Mouse (Mus musculus): ENCODE measurements at regions not wholly inside any gene's neighbourhood (a gene's known extent, or its start where the extent isn't known, plus 50 kb on each side); places are given as distances from the start of the nearest gene placed in this dataset.

DNA sequence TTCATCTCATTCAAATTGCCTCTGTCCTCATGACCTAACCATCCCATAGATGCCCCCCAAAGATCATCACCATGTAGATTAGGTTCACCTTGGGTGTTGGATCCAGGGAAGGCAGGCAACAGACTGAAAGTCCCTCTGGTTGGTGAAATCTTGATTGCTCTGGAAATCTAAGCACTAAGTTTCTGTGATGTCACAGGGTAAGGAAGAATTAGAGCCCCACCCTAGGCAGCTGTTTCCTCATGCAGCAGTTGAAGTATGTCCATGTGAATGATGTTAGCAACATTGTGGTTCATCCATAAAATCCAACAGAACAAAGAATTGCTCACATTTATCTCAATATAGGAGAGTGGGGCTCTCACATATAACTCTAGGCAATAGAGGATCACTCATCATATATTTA, 175.5 kb downstream of the Plk2 start:
- Histone ChIP-seq H3K4me1 (replicated peaks) (peaks cover 17% of the 10 kb centered on the region), H3K4me2 (no peak overlapping the region), H3K27me3 (no peaks in the 10 kb centered on the region), H3K9ac (no peak overlapping the region), H3K9me3 (no peaks in the 10 kb centered on the region), H3K27ac (replicated peaks) (no peak overlapping the region), H3K4me3 (no peak overlapping the region), H3K36me3 (no peaks in the 10 kb centered on the region)
- no peak for ATAC-seq (ENCODE audit: low read depth)

DNA sequence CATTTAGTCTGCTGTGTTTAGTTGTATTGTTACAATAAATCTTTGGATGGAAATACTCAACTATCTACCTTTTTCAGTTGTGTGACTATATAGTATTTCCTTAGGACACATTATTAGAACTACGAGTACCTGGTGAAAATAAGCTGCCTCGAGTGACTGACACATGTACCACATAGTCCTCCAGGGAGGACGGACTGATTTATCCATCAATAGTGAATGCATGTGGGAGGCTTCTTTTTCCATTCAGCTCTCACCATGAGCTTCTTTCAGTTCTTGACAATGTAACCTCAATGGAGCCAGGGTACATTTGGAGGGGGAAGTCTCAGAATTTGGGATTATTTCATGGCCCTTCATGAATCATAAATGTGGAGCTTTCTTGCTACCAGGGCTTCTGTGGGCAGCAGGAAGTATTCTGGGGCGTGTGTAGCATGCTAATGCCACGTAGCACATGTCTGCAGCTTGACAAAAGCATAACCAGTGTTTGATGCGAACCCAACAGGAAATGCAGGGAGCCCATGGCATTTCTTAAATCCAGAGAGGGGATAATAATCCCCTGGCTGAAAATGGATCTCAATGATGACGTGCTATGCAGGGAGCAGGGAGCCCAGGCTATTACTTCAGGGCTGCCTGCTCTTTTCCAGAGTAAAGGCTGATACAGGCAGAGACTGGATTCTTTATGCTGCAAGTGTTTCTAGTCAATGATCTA, 178.7 kb downstream of the Plk2 start:
- no peak overlapping the region for H3K4me2 ChIP-seq
- peaks cover 21% of the 10 kb centered on the region for H3K4me1 ChIP-seq (replicated peaks)
- no peak for ATAC-seq (ENCODE audit: low read depth)
- H3K4me3 ChIP-seq = no peak overlapping the region
- no peak overlapping the region for H3K9ac ChIP-seq
- WGBS = 73% methylated on average over 7 of the region's 7 CpGs
- peak overlapping the region; percentile 54 for H3K27ac ChIP-seq (replicated peaks)
- H3K36me3 ChIP-seq = no peaks in the 10 kb centered on the region
- no peaks in the 10 kb centered on the region for H3K27me3 ChIP-seq
- no peaks in the 10 kb centered on the region for H3K9me3 ChIP-seq

DNA sequence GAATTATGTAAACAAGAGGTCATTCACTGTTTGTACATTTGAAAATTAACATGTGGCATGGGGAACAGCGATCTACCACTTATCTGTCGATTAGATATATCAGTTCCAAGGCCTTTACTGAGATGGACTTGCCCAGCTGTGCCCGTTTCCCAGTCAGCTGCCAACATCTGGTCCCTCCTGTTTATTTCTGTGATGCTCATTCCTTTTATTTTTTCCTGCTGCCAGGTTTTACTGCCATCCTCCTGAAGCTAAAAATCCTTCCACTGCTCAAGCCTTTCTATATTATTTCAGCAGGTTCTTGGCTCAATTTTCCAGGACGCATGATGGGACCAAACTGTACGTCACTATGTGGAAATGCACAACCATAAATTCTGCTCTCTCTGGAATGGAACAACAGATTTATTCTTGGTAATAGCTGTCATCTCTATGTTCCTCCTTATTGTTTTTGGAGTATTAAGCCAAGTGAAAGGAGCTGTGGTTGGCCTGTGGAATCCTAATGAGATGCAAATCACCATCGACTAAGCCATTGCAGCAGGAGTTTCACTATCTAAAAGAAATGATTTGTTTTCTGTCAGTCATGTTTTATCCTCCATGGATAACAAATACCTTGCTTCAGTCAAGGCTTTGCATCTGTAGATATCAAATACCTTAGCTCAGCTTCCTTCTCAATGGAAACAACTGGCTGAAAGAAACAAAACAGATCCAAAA, 180.1 kb downstream of the Plk2 start:
- WGBS = 53% methylated on average over 6 of the region's 6 CpGs
- Histone ChIP-seq H3K27ac (replicated peaks) (peak overlapping the region; percentile 62), H3K4me1 (replicated peaks) (peaks cover 21% of the 10 kb centered on the region), H3K9ac (no peak overlapping the region), H3K4me3 (no peak overlapping the region), H3K9me3 (no peaks in the 10 kb centered on the region), H3K36me3 (no peaks in the 10 kb centered on the region), H3K27me3 (no peaks in the 10 kb centered on the region), H3K4me2 (no peak overlapping the region)
- peak; percentile 50; the same call in 1 of the 2 replicates for ATAC-seq (ENCODE audit: low read depth)

GRCm38 (mm10) chr13:110578159-110578558, 183.3 kb downstream of the Plk2 start:
- Histone ChIP-seq H3K27ac (replicated peaks) (no peak overlapping the region), H3K4me1 (replicated peaks) (peaks cover 21% of the 10 kb centered on the region), H3K36me3 (no peaks in the 10 kb centered on the region), H3K4me3 (no peak overlapping the region), H3K9me3 (no peaks in the 10 kb centered on the region), H3K4me2 (no peak overlapping the region), H3K9ac (no peak overlapping the region), H3K27me3 (no peaks in the 10 kb centered on the region)
- WGBS = 83% methylated on average over 7 of the region's 7 CpGs
- ATAC-seq (ENCODE audit: low read depth) = no peak

DNA sequence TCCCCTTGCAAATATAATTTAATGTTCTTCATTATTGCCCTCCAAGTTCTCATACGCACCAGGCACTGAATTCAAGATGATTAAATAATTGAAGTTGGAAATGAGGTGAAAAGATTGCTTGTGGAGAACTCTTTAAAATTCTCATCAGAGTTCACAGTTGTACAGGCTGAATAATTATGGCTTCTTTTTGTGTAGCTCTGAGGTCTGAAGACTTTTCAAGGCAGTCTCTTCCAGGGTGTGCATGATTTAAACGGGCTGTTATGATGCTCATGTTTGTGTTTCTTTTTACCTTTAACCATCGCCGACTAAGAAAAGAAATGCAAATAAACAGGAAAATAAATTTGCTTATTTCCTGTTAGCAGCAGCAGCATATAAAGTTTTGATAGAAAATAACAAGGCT, 185.3 kb downstream of the Plk2 start:
- peaks cover 6% of the 10 kb centered on the region for H3K4me1 ChIP-seq (replicated peaks)
- no peaks in the 10 kb centered on the region for H3K9me3 ChIP-seq
- no peak overlapping the region for H3K9ac ChIP-seq
- H3K36me3 ChIP-seq = no peaks in the 10 kb centered on the region
- no peak for ATAC-seq (ENCODE audit: low read depth)
- H3K4me2 ChIP-seq = no peak overlapping the region
- whole genome bisulfite sequencing = 81% methylated on average over 4 of the region's 4 CpGs
- H3K27me3 ChIP-seq = no peaks in the 10 kb centered on the region
- H3K27ac ChIP-seq (replicated peaks) = no peak overlapping the region
- no peak overlapping the region for H3K4me3 ChIP-seq

- Histone ChIP-seq H3K4me3 (no peak overlapping the region), H3K9me3 (no peaks in the 10 kb centered on the region), H3K4me1 (replicated peaks) (peaks cover 2% of the 10 kb centered on the region; the same call in 1 of the 2 replicates), H3K27me3 (no peaks in the 10 kb centered on the region), H3K27ac (replicated peaks) (no peak overlapping the region), H3K9ac (no peak overlapping the region), H3K36me3 (no peaks in the 10 kb centered on the region), H3K4me2 (no peak overlapping the region)
- whole genome bisulfite sequencing = 72% methylated on average over 5 of the region's 5 CpGs
- no peak for ATAC-seq (ENCODE audit: low read depth)
Observed at GRCm38 (mm10) chr13:110580570-110580969, 185.7 kb downstream of the Plk2 start.

DNA sequence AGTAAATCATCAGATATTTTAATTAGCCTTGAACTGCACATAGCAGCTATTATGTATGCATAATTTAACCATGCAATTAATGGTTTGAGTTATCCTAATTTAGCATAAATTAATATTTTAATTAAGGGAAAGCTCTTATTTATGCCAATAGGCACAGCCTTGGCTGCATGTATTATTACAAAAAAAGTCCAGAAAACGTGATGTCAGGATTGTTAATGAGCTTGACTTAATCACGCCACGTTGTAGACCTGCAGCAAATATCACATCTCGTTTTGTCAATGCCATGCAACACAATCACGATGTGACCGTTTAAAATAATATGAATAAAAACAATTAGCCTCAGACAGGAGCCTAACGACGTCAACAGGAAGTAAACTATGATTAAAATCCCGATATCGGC, 189.9 kb downstream of the Plk2 start:
- ATAC-seq (ENCODE audit: low read depth) = no peak
- WGBS = 70% methylated on average over 10 of the region's 10 CpGs

GRCm38 (mm10) chr13:110594630-110595029, 199.8 kb downstream of the Plk2 start:
- Histone ChIP-seq H3K27me3 (no peaks in the 10 kb centered on the region), H3K4me2 (no peak overlapping the region), H3K9ac (no peak overlapping the region), H3K4me3 (no peak overlapping the region), H3K4me1 (replicated peaks) (peaks cover under 1% of the 10 kb centered on the region; the same call in 1 of the 2 replicates), H3K9me3 (no peaks in the 10 kb centered on the region), H3K27ac (replicated peaks) (no peak overlapping the region), H3K36me3 (no peaks in the 10 kb centered on the region)
- ATAC-seq (ENCODE audit: low read depth) = no peak
- 94% methylated on average over 3 of the region's 3 CpGs for WGBS

More for the DNA sequence above, 189.9 kb downstream of the Plk2 start:
- H3K36me3 ChIP-seq = no peaks in the 10 kb centered on the region
- H3K4me1 ChIP-seq (replicated peaks) = no peaks in the 10 kb centered on the region
- H3K9me3 ChIP-seq = no peaks in the 10 kb centered on the region
- H3K9ac ChIP-seq = no peak overlapping the region
- H3K27ac ChIP-seq (replicated peaks) = no peak overlapping the region
- H3K27me3 ChIP-seq = no peaks in the 10 kb centered on the region
- H3K4me2 ChIP-seq = no peak overlapping the region
- H3K4me3 ChIP-seq = no peak overlapping the region

- H3K36me3 ChIP-seq = no peaks in the 10 kb centered on the region
- H3K27ac ChIP-seq (replicated peaks) = no peak overlapping the region
- H3K4me2 ChIP-seq = no peak overlapping the region
- no peaks in the 10 kb centered on the region for H3K27me3 ChIP-seq
- H3K9me3 ChIP-seq = no peaks in the 10 kb centered on the region
- H3K9ac ChIP-seq = no peak overlapping the region
- no peak overlapping the region for H3K4me3 ChIP-seq
- peaks cover 11% of the 10 kb centered on the region; the same call in 1 of the 2 replicates for H3K4me1 ChIP-seq (replicated peaks)
- no peak for ATAC-seq (ENCODE audit: low read depth)
- WGBS = 84% methylated on average over 3 of the region's 3 CpGs
Observed at GRCm38 (mm10) chr13:110599666-110600065, 204.8 kb downstream of the Plk2 start.

DNA sequence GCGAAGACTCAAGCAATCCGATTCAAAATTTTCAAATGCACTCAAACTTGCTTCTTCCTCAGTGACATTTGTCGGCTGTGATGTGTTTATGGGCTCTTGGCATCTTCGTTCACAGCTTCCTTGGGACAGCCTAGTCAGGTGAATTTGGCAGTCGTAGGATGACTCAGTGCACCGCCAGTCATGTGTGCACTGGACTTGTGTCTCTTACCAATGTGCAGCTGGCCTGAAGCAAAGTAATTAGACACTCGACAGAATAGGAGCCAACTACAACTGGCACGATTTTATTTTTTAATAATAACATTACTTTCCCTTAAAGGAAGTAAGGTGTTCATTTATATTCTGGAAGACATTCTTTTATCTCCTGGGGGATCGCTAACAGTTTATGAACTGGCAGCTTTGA, 205.5 kb downstream of the Plk2 start:
- Histone ChIP-seq H3K36me3 (no peaks in the 10 kb centered on the region), H3K4me2 (no peak overlapping the region), H3K4me1 (replicated peaks) (peaks cover 11% of the 10 kb centered on the region; the same call in 1 of the 2 replicates), H3K4me3 (no peak overlapping the region), H3K9ac (no peak overlapping the region), H3K9me3 (no peaks in the 10 kb centered on the region), H3K27ac (replicated peaks) (no peak overlapping the region), H3K27me3 (no peaks in the 10 kb centered on the region)
- no peak for ATAC-seq (ENCODE audit: low read depth)
- 79% methylated on average over 9 of the region's 9 CpGs for WGBS

- H3K36me3 ChIP-seq = no peaks in the 10 kb centered on the region
- ATAC-seq (ENCODE audit: low read depth) = no peak
- H3K27me3 ChIP-seq = no peaks in the 10 kb centered on the region
- no peaks in the 10 kb centered on the region for H3K9me3 ChIP-seq
- no peak overlapping the region for H3K4me3 ChIP-seq
- H3K4me2 ChIP-seq = no peak overlapping the region
- H3K9ac ChIP-seq = no peak overlapping the region
- peaks cover 11% of the 10 kb centered on the region; the same call in 1 of the 2 replicates for H3K4me1 ChIP-seq (replicated peaks)
- WGBS = 63% methylated on average over 5 of the region's 5 CpGs
- no peak overlapping the region for H3K27ac ChIP-seq (replicated peaks)
Observed at GRCm38 (mm10) chr13:110601352-110601751, 206.5 kb downstream of the Plk2 start.

DNA sequence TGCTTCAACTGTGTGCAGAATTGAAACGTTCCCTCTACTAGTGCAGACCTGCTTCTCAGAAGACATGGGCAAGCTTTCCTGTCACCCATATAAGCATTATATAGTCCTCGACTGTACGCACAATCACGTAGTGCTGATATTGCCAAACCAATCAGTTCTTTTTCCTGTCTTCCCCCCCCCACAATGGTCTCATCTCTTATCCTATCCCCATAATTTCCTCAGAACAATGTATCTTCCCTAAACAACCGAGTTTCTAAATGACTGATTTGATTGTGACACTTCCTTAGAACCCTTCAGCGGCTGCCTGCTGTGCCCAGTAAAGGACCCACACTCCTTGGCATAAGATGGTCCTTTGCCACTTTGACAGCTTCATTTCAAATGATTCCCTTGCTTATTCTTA, 207.0 kb downstream of the Plk2 start:
- Histone ChIP-seq H3K9me3 (no peaks in the 10 kb centered on the region), H3K36me3 (no peaks in the 10 kb centered on the region), H3K4me2 (no peak overlapping the region), H3K4me3 (no peak overlapping the region), H3K27ac (replicated peaks) (no peak overlapping the region), H3K4me1 (replicated peaks) (peaks cover 11% of the 10 kb centered on the region; the same call in 1 of the 2 replicates), H3K9ac (no peak overlapping the region), H3K27me3 (no peaks in the 10 kb centered on the region)
- WGBS = 81% methylated on average over 6 of the region's 6 CpGs
- ATAC-seq (ENCODE audit: low read depth) = no peak
